Mouse (Mus musculus) mouse trophoblast stem cell (cell line): ENCODE data around the gene Ergic1.

Experiments
- in situ Hi-C, 2 experiments: fragments of 300-500 bp; cut with MseI, MboI; formaldehyde crosslinking; loops; 2 replicates in 1 of 2; 3 replicates in 1 of 2; pipeline ENCODE4 v1.15.1; 2025

The Ergic1 gene

GRCm38 (mm10) chr17:26561290-26561640, at the start of gene Ergic1:
Gene Ergic1, plus strand, starts transcription at chr17:26561489.
- in situ Hi-C loops = no loop called here

- in situ Hi-C loops = no loop called here
Observed at GRCm38 (mm10) chr17:26511816-26512774, 49.2 kb upstream of the Ergic1 start.

- in situ Hi-C loops = no loop called here
Observed at GRCm38 (mm10) chr17:26512961-26513360, 48.3 kb upstream of the Ergic1 start.

- in situ Hi-C loops = no loop called here
Observed at GRCm38 (mm10) chr17:26513459-26514290, 47.6 kb upstream of the Ergic1 start.

- in situ Hi-C loops = no loop called here
Observed at GRCm38 (mm10) chr17:26514581-26515030, 46.7 kb upstream of the Ergic1 start.

GRCm38 (mm10) chr17:26515675-26516074, 45.6 kb upstream of the Ergic1 start:
- in situ Hi-C loops = no loop called here

GRCm38 (mm10) chr17:26518306-26518705, 43.0 kb upstream of the Ergic1 start:
- in situ Hi-C loops = no loop called here

GRCm38 (mm10) chr17:26522711-26523110, 38.6 kb upstream of the Ergic1 start:
- in situ Hi-C loops = no loop called here

- in situ Hi-C loops = no loop called here
Observed at GRCm38 (mm10) chr17:26524316-26524715, 37.0 kb upstream of the Ergic1 start.

- in situ Hi-C loops = no loop called here
Observed at GRCm38 (mm10) chr17:26524801-26525200, 36.5 kb upstream of the Ergic1 start.

GRCm38 (mm10) chr17:26525316-26525715, 36.0 kb upstream of the Ergic1 start:
- in situ Hi-C loops = no loop called here

- in situ Hi-C loops = no loop called here
Observed at GRCm38 (mm10) chr17:26527291-26527690, 34.0 kb upstream of the Ergic1 start.

GRCm38 (mm10) chr17:26528751-26529150, 32.5 kb upstream of the Ergic1 start:
- in situ Hi-C loops = no loop called here

- in situ Hi-C loops = no loop called here
Observed at GRCm38 (mm10) chr17:26529791-26530241, 31.5 kb upstream of the Ergic1 start.

GRCm38 (mm10) chr17:26530590-26531081, 30.7 kb upstream of the Ergic1 start:
- in situ Hi-C loops = no loop called here

GRCm38 (mm10) chr17:26531395-26532027, 29.8 kb upstream of the Ergic1 start:
- in situ Hi-C loops = no loop called here

GRCm38 (mm10) chr17:26532476-26533045, 28.7 kb upstream of the Ergic1 start:
- in situ Hi-C loops = no loop called here

GRCm38 (mm10) chr17:26533871-26534372, 27.4 kb upstream of the Ergic1 start:
- in situ Hi-C loops = no loop called here

GRCm38 (mm10) chr17:26534695-26535094, 26.6 kb upstream of the Ergic1 start:
- in situ Hi-C loops = no loop called here

GRCm38 (mm10) chr17:26535251-26536136, 25.8 kb upstream of the Ergic1 start:
- in situ Hi-C loops = no loop called here
